In the genomic region with DNA sequence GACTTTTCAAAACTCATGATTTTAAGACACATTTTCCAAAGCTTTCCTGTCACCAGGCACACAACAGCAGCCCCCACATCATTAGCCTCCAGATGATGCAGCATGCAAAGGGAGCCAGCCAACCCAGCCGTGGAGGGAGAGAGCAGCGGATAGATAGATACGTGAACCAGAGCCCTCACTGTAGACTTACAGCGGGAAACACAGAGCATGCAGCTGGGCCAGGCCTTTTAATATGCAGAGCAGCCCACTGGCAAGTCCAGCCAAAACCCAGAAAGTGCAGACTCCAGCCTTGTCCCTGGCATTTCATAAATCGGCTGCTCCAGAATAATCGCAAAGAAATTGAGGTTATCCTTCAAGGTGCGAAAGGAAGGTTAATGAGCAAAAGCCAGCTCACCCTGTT, we compare ENCODE assay signal across 17 mouse cellular contexts. TPM values are rescaled to one million over a fixed set of nuclear protein-coding genes. Genes with fewer than 3 reads are reported as not detected.
DNase-seq lines count a peak whose midpoint lies in the region; ATAC-seq and TF ChIP-seq lines count a peak whose summit lies in the region.
"Had no signal": no experiment of that assay in that cellular context is flagged by ENCODE, and none has a peak within 500 bp of the region (broad histone marks: within the 10 kb centered on the region; RNA-seq: fewer than 3 reads in every experiment).

No protein-coding gene starts in this region.

- H3K36me3 ChIP-seq in forebrain, embryonic 13.5 days (ENCODE audit: poor library complexity, severe bottlenecking): no peaks in the 10 kb centered on the region
- no peaks in the 10 kb centered on the region; the same call in 1 of the 2 replicates for H3K36me3 ChIP-seq in forebrain, embryonic 10.5 days (replicated peaks)
- H3K36me3 ChIP-seq in limb, embryonic 15.5 days: no peaks in the 10 kb centered on the region
- H3K36me3 ChIP-seq: embryonic facial prominence, embryonic 13.5 days had no signal

- TF ChIP-seq POLR2A in brain, embryonic 14.5 days (IDR thresholded peaks at IDR 0.05; ENCODE audit: borderline replicate concordance, extremely low read depth, insufficient read depth, insufficient read length, poor library complexity, severe bottlenecking): no peak

- H3K4me2 ChIP-seq in forebrain, embryonic 13.5 days: no peak overlapping the region
- H3K4me2 ChIP-seq in limb, embryonic 15.5 days: no peak overlapping the region
- H3K4me2 ChIP-seq: embryonic facial prominence, embryonic 13.5 days; heart, embryonic 11.5 days had no signal

- peak overlapping the region; percentile 5; the same call in 1 of the 2 replicates for H3K27ac ChIP-seq in forebrain, embryonic 13.5 days
- H3K27ac ChIP-seq in forebrain, embryonic 10.5 days: no peak overlapping the region
- H3K27ac ChIP-seq in limb, embryonic 15.5 days: 0 out of 2 replicates have a peak overlapping the region, but pooled peaks have one; percentile 17
- H3K27ac ChIP-seq: embryonic facial prominence, embryonic 13.5 days; macrophage had no signal

- H3K9me3 ChIP-seq in forebrain, embryonic 13.5 days (replicated peaks): no peaks in the 10 kb centered on the region
- peaks cover 4% of the 10 kb centered on the region; the same call in 1 of the 2 replicates for H3K9me3 ChIP-seq in forebrain, embryonic 10.5 days
- no peaks in the 10 kb centered on the region; the same call in 1 of the 2 replicates for H3K9me3 ChIP-seq in limb, embryonic 15.5 days
- H3K9me3 ChIP-seq: embryonic facial prominence, embryonic 13.5 days had no signal

- no peak for TF ChIP-seq CTCF in brain, embryonic 14.5 days (IDR thresholded peaks at IDR 0.05; ENCODE audit: borderline replicate concordance, extremely low read depth, insufficient read depth, insufficient read length)

- peak; percentile 43; the same call in 1 of the 2 replicates for ATAC-seq in forebrain, embryonic 13.5 days
- no peak for ATAC-seq in limb, embryonic 15.5 days (ENCODE audit: insufficient number of reproducible peaks, low FRiP score, low TSS enrichment, low read depth)
- ATAC-seq: activated CD4-positive, CD25-positive, alpha-beta regulatory T cell, adult 4 months had no signal

- 46% methylated on average over 7 of the region's 7 CpGs for WGBS in forebrain, embryonic 13.5 days
- WGBS in forebrain, embryonic 10.5 days: 77% methylated on average over 7 of the region's 7 CpGs
- WGBS in limb, embryonic 15.5 days: 53% methylated on average over 7 of the region's 7 CpGs

- peaks cover 10% of the 10 kb centered on the region for H3K4me1 ChIP-seq in forebrain, embryonic 13.5 days
- H3K4me1 ChIP-seq in forebrain, embryonic 10.5 days: peaks cover 10% of the 10 kb centered on the region; the same call in 1 of the 2 replicates
- peaks cover 9% of the 10 kb centered on the region; the same call in 1 of the 2 replicates for H3K4me1 ChIP-seq in limb, embryonic 15.5 days
- H3K4me1 ChIP-seq: embryonic facial prominence, embryonic 13.5 days had no signal

- no peak overlapping the region for H3K9ac ChIP-seq in forebrain, embryonic 13.5 days
- H3K9ac ChIP-seq in limb, embryonic 15.5 days: no peak overlapping the region
- H3K9ac ChIP-seq: embryonic facial prominence, embryonic 13.5 days had no signal

- H3K27me3 ChIP-seq in forebrain, embryonic 13.5 days: no peaks in the 10 kb centered on the region; the same call in 1 of the 2 replicates
- peaks cover 13% of the 10 kb centered on the region for H3K27me3 ChIP-seq in forebrain, embryonic 10.5 days (ENCODE audit: poor library complexity, severe bottlenecking)
- H3K27me3 ChIP-seq in limb, embryonic 15.5 days: peaks cover 6% of the 10 kb centered on the region; the same call in 1 of the 2 replicates

- no peak for DNase-seq in forebrain, embryonic 10.5 days (ENCODE audit: extremely low spot score, low spot score)
- DNase-seq in layer of hippocampus, postnatal 10 days (ENCODE audit: low spot score in 2 of 2): peak; percentile 33 to 34
- DNase-seq in layer of hippocampus, adult 18-20 months (ENCODE audit: low spot score in 2 of 2): no peak
- DNase-seq in brain, embryonic 14.5 days (ENCODE audit: low read depth): peak; percentile 72
- no peak for DNase-seq in retina, postnatal 1 day
- DNase-seq in lung, postnatal 14 days: no peak
- DNase-seq: cerebellum, adult 11 months; gastrocnemius, postnatal 25 days; kidney, adult 11 months; kidney, postnatal 25 days; lung, adult 18-20 months had no signal

- H3K4me3 ChIP-seq in forebrain, embryonic 13.5 days: no peak overlapping the region
- H3K4me3 ChIP-seq in forebrain, embryonic 10.5 days: no peak overlapping the region
- no peak overlapping the region for H3K4me3 ChIP-seq in limb, embryonic 15.5 days
- H3K4me3 ChIP-seq: embryonic facial prominence, embryonic 13.5 days had no signal

RNA-seq across cellular contexts. Expression of a gene that starts 9.3 kb away (rescaled TPM):
- 24.7 and 27.6 TPM in 2 replicates for polyA plus RNA-seq in forebrain, embryonic 13.5 days (2015; fragmentation: Nextera tagmentation; extraction: Ambion mirVana)
- 26.2 and 26.8 TPM in 2 replicates for polyA plus RNA-seq in forebrain, embryonic 10.5 days (2016; fragmentation: Nextera tagmentation; extraction: Ambion mirVana)
- total RNA-seq in layer of hippocampus, postnatal 10 days (2021): 100 to 1,000 TPM; 111 to 128 TPM
- 10 to 100 TPM; 49.3 to 56.0 TPM for total RNA-seq in layer of hippocampus, adult 18-20 months (2021)
- polyA plus RNA-seq in brain, embryonic 14.5 days (2012; rRNA removed): 59.9 and 142 TPM in 2 replicates
- 17.1 and 18.0 TPM in 2 replicates for polyA plus RNA-seq in limb, embryonic 15.5 days (2015; fragmentation: Nextera tagmentation; extraction: Ambion mirVana)
- polyA plus RNA-seq: activated CD4-positive, CD25-positive, alpha-beta regulatory T cell, adult 4 months; macrophage had no signal

Comparison
In these comparisons a context has a peak if more than half of its experiments do, and no peak if none do; other contexts are left out.
1. DNase-seq: peak in layer of hippocampus, postnatal 10 days (2 of 2) and brain, embryonic 14.5 days (single experiment); none in forebrain, embryonic 10.5 days (single experiment), layer of hippocampus, adult 18-20 months (0 of 2), retina, postnatal 1 day (single experiment) and lung, postnatal 14 days (single experiment).